Mouse (Mus musculus) left cerebral cortex, adult 11 months (tissue): Measurements from ENCODE around the gene Mef2d.
"Not testable (repeated sequence)": the region's sequence is repeated elsewhere in the genome, so short reads cannot be mapped to it uniquely, and the experiment has no call there.

Source experiments
- DNase-seq: peaks from one replicate; pipeline ENCODE4 v3.0.0; 2022; ENCODE audit warnings: low spot score

Mef2d gene

DNA sequence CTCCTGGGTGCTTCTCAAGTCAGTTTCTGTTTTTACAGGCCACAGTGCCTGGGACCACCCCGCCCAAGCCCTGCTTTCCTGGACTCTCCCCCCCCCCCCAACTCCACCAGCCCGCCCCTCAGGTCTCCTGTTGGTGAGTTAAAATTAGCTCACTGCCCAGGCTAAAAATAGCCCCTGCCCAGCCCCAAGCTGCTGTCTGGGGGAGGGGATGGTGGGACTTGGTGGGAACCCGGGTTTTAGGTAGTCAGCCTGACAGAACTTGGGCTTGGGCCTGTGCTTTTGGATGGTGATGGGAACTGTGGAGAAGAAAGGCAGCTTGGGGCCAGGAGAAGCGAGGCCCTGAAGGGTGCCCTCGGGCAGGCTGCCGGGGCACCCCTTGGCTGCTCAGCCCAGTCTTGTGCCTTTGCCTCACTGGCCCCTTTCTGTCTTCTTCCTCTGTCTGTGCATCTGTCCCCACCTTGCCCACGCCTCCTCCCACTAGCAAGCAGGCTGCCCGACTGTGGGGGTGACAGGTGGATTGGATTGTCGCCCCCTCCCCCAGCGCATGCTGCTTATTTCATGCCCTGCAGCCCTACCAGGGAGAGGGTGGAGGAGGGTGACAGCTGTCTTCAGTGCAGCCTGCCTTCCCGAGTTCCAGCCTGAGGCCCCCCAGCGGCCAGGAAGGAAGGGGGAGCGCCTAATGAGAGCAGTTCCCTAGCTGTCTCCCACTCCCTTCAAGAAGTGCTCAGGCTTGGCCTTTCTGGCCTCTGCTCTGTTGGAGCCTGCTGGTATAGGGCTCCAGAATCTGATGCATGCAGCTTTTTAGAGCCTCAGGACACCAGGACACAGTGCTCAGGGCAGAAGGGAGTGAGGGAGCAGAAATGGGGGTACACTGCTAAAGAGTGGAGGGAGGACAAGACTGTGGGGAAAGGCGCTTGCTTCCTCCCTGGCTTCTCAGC lies 8.2 kb downstream of the Mef2d start:
- no peak for DNase-seq

DNA sequence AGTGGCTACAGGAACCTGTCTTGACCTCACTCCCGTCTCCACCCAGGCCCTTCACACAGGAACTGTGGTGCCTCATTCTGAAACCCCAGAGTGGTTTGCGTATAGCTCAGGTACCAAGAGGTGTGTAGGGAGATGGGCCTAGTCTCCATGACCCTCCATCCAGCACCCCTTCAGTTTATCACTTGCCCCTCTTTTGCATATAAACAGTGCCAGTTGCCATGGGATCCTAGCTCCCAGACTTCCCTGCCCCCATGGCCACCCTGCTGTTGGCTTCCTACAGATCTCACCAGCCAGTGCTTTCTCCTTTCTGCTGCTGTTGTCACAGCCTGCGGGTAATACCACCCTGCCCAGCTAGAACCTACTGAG lies 8.8 kb downstream of the Mef2d start:
- no peak for DNase-seq

DNA sequence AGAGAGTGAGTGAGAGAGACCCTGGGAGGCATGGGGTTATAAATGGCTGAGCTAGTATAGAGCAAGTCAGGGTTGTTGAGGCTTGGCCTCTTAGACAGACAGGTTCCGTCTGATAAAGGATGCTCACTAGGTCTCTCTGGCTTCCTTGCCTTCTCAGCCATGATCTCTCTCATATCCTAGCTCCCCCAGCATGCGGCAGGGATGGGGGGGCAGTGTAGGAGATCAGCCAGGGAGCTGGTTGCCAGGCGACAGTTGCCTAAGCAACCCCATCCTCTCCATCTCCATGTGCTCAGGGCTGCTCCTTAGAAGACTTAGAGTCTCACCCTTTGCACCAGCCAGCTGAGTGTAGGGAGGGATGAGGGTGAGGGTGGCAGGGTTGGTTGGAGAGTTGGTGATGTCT lies 9.9 kb downstream of the Mef2d start:
- peak; percentile 88 for DNase-seq

DNA sequence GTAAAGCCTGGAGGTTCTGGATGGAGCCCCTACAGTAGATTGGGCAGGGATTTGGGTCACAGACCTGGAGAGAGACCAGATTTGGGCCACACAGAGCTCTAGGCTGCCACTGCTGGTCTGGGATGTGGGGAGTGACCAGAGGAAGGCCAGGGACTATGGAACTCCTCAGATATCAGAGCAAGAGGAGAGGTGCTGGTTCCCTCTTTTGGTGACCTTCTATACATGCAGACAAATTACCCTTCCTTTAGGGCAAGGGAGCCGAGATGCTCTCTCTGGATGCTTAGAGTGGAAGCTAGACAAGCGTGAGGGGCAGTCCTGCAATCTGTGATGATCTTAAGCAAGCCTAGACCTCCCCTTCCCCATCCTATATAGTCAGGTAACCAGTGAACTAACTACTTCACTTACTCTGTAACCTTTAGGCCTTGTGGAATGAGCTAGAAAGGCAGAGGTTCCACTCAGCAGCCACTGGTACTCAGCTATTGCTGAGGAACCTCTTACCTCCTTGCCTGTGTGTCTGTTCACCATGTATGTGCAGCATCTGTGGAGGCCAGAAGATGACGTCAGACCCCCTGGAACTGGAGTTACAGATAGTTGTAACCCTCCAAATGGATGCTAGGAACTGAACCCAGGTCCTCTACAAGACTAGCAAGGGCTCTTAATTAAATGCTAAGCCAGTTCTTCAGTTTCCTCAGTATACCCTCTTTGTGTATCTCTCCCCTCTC lies 11.3 kb downstream of the Mef2d start:
- no peak for DNase-seq

DNA sequence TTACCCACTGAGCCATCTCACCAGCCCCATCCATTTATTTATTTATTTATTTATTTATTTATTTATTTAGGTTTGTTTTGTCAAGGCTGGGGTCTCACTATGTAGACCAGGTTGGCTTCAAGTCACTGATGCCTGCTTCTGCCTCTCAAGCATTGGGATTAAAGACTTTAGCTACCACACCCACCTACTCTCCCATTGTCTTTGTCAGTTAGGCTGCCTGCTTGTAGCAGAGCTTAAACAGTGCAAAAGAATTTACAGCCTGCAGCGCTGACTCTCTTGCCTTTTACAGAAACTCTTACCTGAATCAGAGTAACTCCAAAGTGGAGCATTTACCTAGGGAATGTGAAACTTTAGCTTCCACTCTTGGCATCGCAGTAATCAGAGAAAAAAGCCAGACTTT lies 12.1 kb downstream of the Mef2d start:
- DNase-seq = no peak

DNA sequence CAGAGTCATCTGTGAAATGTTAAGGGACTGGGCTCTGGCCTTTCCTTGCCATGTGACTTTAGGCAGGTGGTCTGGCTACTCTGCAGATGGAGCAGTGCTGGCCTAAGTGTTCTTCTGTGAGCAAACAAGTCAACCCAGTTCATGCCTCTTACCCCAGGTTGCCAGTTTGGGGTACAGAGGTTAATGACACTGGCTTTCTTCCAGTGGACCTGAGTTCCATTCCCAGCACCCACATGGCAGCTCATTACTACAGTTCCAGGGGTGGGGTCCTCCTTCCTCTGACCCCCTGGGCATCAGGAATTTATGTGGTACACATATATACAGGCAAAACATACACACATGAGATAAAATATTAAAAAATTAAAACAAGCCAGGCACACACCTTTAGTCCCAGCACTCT lies 14.6 kb downstream of the Mef2d start:
- DNase-seq = no peak

DNA sequence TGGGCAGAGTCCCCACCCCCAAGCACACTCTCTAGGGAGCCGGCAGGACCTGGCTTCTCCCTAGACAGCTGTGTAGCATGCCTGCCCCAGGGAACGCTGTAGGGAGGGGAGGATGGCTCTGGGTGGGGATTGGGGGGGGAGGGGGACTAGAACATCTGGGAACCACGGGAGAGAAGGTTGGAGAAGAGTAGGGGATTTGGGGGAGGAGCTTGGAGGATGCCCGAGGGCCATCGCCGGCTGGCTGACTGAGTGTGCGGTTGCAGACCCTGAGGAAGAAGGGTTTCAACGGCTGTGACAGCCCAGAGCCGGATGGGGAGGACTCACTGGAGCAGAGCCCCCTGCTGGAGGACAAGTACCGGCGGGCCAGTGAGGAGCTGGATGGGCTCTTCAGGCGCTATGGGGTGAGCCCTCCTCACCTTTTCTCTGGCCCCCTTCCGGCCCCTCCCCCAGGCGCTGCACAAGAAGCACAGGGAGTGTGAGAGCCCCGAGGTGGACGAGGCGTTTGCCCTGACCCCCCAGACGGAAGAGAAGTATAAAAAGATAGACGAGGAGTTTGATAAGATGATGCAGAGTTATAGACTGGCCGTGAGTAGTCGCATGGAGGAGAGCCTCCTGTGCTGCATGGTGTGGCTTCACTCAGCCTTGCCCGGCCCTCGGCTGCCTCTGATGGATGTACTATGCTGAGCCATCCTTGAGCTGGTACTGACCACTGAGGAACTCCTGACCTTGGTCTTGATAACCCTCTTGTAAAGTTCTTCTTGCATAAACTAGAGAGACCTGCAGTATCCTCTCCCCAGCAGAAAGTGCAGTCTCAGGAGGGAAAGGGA lies 15.8 kb downstream of the Mef2d start:
- no peak for DNase-seq

DNA sequence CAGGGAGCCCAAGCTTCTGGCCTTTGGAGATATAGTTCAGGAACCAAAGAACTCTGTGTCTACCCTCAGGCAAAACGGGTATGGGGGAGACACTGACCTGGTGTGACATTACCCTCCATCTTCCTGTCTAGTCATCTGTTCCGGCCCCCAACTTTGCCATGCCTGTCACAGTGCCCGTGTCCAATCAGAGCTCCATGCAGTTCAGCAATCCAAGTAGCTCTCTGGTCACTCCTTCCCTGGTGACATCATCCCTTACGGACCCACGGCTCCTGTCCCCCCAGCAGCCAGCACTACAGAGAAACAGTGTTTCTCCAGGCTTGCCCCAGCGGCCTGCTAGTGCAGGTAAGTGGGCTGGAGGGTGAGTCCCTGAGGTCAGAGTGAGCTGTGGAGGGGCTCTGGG lies 16.8 kb downstream of the Mef2d start:
- DNase-seq = no peak

DNA sequence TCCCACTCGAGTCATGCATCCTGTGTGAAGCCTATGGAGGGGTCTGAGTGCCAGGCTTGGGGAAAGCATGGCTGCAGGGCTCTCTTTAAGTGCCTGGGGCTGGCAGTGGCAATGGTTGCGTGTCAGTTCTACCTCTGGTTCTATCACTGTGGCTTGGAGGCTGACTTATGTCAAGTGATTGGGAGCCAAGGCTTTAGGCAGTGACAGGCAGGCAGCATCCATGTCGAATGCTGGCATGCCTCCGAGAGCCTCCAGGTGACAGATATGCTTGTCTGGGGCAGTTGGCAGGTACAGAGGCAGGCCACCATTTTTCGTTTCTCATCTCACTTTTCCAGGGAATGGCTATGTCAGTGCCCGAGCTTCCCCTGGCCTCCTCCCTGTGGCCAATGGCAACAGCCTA lies 18.7 kb downstream of the Mef2d start:
- no peak for DNase-seq

DNA sequence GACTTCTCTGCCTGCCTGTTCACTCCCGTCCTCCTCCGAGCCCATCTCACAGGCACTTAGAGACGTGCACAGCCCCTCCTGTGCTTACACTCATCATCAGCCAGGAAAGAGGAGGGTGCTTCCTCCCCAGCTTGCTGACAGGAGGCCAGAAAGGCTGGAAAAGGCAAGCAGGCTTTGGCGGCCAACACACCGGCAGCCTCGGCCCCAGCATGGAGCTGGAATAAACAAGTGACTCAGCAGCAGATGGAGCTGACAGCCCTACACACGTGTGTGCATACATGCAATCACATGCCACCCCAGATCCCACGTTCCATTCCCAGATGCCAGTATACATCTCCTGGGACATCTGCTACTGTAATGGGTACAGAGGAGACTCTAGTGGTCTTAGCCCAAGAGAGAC lies 20.1 kb downstream of the Mef2d start:
- DNase-seq = no peak

DNA sequence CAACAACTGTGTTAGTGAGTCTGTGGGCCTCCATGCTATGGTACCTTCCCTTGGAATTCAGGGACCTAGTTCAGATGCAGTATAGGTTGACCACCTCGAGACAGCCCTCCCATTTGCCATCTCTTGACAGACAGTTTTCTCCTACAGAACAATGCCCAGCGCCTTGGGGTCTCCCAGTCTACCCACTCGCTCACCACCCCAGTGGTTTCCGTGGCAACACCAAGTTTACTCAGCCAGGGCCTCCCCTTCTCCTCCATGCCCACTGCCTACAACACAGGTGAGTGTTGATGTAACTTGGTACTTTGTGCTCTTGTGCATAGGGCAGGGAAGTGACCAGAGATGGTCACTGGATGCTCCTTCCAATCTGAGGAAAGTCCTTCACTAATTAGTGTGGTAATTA lies 20.6 kb downstream of the Mef2d start:
- no peak for DNase-seq

DNA sequence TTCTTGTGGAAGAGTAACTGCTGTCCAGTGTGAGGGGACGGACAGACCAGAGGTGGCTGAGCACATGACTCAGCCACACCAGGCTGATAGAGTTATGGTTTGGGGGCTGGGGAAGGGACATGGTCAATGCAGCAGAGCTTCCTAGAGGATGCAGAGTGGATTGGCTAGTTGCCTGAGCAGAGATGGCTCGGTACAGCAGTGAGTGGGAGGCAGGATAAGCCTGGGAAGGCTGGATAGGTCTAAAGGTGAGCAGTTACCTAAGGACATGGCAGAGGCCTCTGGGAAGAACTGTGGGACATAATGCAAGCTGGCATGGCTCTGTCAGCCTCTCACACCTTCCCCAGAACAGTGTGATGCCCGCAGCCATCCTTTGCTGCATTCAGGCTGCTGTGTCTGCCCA lies 21.7 kb downstream of the Mef2d start:
- DNase-seq = no peak

DNA sequence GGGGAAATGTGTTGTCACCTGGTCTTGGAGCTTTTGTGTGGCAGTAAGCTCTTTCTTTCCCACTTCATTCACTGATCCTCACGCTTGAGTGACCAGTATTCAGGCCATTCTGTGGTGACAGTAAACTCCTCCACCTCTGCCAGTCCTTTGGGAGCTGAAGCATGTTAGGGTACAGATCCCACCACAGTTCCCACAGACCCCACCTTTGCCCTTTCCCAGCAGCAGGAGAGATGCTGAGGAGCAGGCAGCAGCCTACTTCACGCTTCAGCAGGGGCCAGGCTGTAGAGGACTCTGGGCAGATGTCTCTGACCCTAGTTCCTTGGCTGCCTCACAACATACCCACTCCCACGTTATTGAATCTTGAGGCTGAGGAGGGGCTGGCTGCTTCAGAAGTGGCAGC lies 22.1 kb downstream of the Mef2d start:
- no peak for DNase-seq

DNA sequence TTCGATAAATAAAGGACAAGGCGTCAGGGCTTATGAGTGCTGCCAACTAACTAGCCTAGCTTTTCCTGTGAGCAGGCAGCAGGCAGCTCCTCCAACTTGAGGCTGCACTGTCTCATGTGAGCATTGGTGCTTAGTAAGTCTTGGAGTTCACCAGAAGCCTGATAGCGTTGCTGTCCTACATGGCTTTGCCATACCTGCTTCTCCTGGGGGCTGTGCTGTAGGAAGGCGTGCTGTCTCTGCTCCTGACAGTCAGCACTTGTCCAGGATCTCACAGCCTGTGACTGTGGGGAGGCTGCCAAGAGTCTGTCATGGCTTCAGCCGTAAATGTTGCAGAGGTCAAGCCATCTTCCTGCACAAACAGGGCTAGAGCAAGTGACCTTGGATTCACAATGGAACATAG lies 23.9 kb downstream of the Mef2d start:
- no peak for DNase-seq

DNA sequence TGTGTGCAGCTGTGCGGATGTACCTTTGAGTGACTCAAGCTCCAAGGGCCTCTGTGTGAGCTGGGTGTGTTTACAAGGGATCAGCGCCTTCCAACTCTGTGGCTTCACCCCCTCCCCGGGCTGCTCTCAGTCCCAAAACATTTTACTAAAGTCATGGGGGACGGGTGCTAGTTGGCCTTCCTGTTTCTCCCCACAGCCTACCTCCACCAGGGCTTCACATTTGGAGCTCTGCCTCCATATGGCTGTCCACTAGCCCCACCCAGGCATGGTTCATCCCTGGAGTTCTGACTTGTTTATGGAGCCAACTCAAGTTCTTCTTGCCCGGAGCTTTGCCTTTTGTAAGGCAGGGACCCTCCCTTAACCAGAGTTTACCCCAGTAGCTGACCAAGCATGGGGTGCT lies 28.2 kb downstream of the Mef2d start:
- DNase-seq = no peak

DNA sequence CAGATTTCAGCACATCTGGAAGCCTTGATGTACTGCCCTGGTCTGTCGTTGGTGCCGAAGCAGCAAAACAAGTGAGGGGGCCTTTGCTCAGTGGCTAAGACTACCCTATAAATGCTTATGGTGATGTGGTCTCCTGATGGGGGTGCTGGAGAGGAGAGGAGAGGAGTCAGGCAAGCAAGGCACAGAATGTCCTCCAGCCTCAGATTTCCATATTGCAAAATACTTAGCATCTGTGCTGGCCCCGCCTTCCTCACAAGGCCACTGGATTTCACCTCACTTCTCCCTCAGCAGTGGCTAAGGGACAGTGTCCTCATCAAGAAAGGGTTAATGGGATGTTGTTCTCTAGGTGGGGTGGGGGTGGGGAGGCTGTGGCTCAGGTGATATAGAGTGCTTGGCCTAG lies 30.3 kb downstream of the Mef2d start:
- DNase-seq = no peak

DNA sequence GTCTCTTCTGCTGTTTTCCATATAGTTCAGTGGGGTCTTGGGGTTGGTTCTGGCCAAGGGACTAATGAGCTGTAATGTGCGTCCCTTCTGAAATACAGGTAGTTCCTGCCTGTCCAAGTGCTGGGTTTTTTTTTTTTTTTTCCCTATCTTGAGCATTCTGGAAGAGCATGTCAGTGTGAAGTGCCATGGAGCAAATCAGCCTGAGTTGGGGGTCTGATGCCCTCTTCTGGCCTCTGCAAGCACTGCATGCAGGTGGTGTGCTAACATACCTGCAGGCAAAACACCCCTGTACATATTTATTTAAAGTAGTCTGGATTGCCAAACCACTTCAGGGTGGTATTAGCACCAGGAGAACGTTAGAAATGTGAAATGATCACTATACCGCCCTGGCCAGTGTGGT lies 31.2 kb downstream of the Mef2d start:
- DNase-seq = no peak

DNA sequence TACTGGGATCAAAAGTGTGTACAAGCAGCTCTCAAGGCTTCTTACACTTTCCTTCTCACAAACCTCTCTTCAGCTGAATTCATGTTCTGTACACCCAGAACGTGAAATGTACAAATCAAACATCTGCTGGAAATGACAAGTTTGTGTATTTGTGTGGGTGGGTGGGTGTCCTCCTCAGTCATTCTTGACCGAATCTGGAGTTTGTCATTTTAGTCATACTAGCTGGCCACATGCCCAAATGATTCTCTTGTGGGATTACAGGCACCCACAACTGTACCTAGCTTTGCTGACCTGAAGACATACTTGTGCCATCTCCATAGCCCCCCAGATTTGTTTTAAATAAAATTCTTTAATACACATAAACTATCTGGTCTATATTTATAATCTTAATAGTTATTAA lies 32.7 kb downstream of the Mef2d start:
- DNase-seq = no peak

DNA sequence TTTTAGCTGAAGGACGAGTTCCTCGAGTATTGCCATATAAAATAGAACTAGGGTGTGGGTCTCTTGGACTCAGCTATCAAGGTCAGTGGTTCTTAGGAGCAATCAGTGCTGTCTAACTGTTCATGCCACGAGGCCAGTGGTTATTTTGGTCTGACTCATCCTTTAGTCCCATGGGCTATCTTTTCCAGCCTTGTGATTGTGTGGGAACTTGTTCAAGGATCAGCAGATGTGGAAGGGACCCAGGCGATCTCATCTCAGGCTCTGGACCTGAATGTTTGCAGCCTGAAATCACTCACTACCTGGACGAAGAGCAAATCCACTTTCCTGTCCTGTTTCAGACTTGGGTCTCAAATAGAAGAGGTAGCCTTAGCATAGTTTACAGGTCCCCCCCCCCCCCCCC lies 34.9 kb downstream of the Mef2d start:
- DNase-seq = no peak

DNA sequence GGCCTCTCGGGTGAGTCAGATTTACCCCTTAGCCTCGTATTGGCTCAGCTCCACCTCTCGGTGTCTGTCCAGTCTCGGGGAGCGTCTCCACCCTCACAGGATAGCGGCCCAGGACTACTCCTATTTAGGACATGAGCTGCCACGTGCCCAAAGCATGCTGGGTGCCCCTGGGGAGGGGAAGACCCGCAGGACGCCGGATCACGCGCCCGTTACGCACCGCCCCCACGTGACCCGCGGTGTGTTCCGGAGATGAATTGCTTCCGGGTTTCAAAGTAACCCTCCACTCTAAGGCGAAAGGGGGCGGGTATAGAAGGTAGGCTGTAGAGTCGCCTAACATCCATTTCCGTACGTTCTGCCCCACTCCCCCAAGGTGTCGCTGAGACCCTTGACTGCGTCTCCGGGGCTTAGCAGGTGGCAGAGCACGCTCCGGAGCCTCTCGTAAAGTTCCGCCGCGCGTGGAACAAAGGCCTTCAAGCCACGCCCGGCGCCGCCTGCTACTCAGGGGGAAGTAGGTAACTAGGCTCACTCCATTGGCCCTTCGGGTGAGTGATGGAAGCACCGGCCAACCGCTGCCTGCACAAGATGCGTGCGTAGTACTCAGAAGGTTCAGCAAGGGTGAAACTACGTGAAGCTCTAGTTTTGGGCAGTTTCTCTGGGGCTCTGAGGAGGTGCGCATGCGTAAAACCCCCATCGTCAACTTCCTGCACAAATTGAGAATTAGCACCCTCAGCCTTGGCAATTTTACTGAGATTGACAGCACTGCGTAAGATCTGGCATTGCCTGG lies 35.6 kb downstream of the Mef2d start:
- peak; percentile 100 for DNase-seq

DNA sequence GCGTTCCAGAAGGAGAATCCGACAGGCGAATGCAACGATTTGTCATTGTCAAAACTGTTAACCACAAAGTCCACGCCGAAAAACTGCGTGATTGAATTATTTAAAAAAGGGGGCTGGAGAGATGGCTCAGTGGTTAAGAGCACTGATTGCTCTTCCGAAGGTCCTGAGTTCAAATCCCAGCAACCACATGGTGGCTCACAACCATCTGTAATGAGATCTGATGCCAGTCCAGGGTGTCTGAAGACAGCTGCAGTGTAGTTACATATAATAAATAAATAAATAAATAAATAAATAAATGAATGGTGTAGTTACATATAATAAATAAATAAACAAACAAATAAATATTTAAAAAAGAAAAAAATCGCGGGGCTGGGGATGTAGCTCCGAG lies 36.2 kb downstream of the Mef2d start:
- not testable (repeated sequence) for DNase-seq

DNA sequence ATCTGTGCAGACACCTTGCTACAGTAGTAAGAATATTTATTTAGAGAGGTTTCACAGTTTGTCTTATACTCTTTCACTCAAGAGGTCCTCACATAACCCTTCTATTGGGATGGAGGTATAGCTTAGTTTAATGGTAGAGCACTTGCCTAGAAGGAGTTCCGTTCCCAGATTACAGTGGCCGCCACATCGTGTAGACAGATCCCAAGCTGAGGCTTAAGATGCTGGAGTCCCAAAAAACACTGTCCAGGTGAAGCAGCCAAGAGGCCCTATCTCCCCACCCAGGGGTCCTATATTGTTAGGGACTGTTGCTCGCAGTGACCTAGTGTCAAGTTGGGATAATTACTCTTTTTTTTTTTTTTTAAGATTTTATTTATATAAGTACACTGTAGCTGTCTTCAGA lies 36.8 kb downstream of the Mef2d start:
- no peak for DNase-seq
